Mouse (Mus musculus): ENCODE measurements at regions not wholly inside any gene's neighbourhood (a gene's known extent, or its start where the extent isn't known, plus 50 kb on each side); places are given as distances from the start of the nearest gene placed in this dataset.
A peak's percentile ranks its signal among the peaks of the same experiment; 100 is the strongest.

- no peaks in the 10 kb centered on the region for H3K4me1 ChIP-seq (ENCODE audit: control insufficient read depth, insufficient read depth)
- no peaks in the 10 kb centered on the region for H3K27me3 ChIP-seq (ENCODE audit: control insufficient read depth, insufficient read depth, low read length)
- no peak overlapping the region for H3K27ac ChIP-seq (ENCODE audit: low read depth)
- H3K36me3 ChIP-seq (replicated peaks; ENCODE audit: control insufficient read depth, insufficient read depth, low read length): no peaks in the 10 kb centered on the region
- DNase-seq (ENCODE audit: low spot score): no peak
- no peak overlapping the region for H3K9ac ChIP-seq (replicated peaks; ENCODE audit: low read depth, low read length)
- TF ChIP-seq EP300 (IDR thresholded peaks at IDR 0.05; ENCODE audit: low read depth) (no peak), CTCF (IDR thresholded peaks at IDR 0.05; ENCODE audit: low read depth) (no peak)
- no peak overlapping the region for H3K4me3 ChIP-seq (ENCODE audit: low read depth, low read length)
- no peaks in the 10 kb centered on the region for H3K9me3 ChIP-seq (replicated peaks; ENCODE audit: control insufficient read depth, low read length)
- no peak for ATAC-seq (ENCODE audit: insufficient read depth, low read depth)
- WGBS: 73% methylated on average over 4 of the region's 4 CpGs
- H3K4me2 ChIP-seq (ENCODE audit: low read depth, low read length): no peak overlapping the region
Observed at GRCm38 (mm10) chr4:58631415-58631814, 77.7 kb upstream of the Lpar1 start.

- Histone ChIP-seq H3K4me2 (ENCODE audit: low read depth, low read length) (no peak overlapping the region), H3K4me3 (ENCODE audit: low read depth, low read length) (no peak overlapping the region), H3K9ac (replicated peaks; ENCODE audit: low read depth, low read length) (no peak overlapping the region), H3K27ac (ENCODE audit: low read depth) (no peak overlapping the region), H3K27me3 (ENCODE audit: control insufficient read depth, insufficient read depth, low read length) (no peaks in the 10 kb centered on the region), H3K4me1 (ENCODE audit: control insufficient read depth, insufficient read depth) (no peaks in the 10 kb centered on the region), H3K9me3 (replicated peaks; ENCODE audit: control insufficient read depth, low read length) (0 out of 2 replicates have a peak, but pooled peaks cover 4% of the 10 kb centered on the region), H3K36me3 (replicated peaks; ENCODE audit: control insufficient read depth, insufficient read depth, low read length) (no peaks in the 10 kb centered on the region)
- DNase-seq (ENCODE audit: low spot score) (no peak), ATAC-seq (ENCODE audit: insufficient read depth, low read depth) (no peak)
- WGBS: 54% methylated on average over 7 of the region's 7 CpGs
- TF ChIP-seq EP300 (IDR thresholded peaks at IDR 0.05; ENCODE audit: low read depth): no peak
- no peak for TF ChIP-seq CTCF (IDR thresholded peaks at IDR 0.05; ENCODE audit: low read depth)
Observed at GRCm38 (mm10) chr4:58627021-58627420, 73.3 kb upstream of the Lpar1 start.

GRCm38 (mm10) chr4:58624059-58624458 lies 70.4 kb upstream of the Lpar1 start:
- H3K36me3 ChIP-seq (replicated peaks; ENCODE audit: control insufficient read depth, insufficient read depth, low read length): no peaks in the 10 kb centered on the region
- no peaks in the 10 kb centered on the region for H3K4me1 ChIP-seq (ENCODE audit: control insufficient read depth, insufficient read depth)
- H3K9me3 ChIP-seq (replicated peaks; ENCODE audit: control insufficient read depth, low read length): 0 out of 2 replicates have a peak, but pooled peaks cover 4% of the 10 kb centered on the region
- DNase-seq (ENCODE audit: low spot score) (no peak), ATAC-seq (ENCODE audit: insufficient read depth, low read depth) (no peak)
- H3K27me3 ChIP-seq (ENCODE audit: control insufficient read depth, insufficient read depth, low read length): no peaks in the 10 kb centered on the region
- TF ChIP-seq CTCF (IDR thresholded peaks at IDR 0.05; ENCODE audit: low read depth) (0 out of 2 replicates have a peak, but pooled peaks have one; percentile 3), EP300 (IDR thresholded peaks at IDR 0.05; ENCODE audit: low read depth) (no peak)
- no peak overlapping the region for H3K4me2 ChIP-seq (ENCODE audit: low read depth, low read length)
- no peak overlapping the region for H3K27ac ChIP-seq (ENCODE audit: low read depth)
- H3K9ac ChIP-seq (replicated peaks; ENCODE audit: low read depth, low read length): no peak overlapping the region
- WGBS: 77% methylated on average over 3 of the region's 3 CpGs
- no peak overlapping the region for H3K4me3 ChIP-seq (ENCODE audit: low read depth, low read length)

- 82% methylated on average over 3 of the region's 3 CpGs for WGBS
- DNase-seq (ENCODE audit: low spot score) (no peak), ATAC-seq (ENCODE audit: insufficient read depth, low read depth) (no peak)
- Histone ChIP-seq H3K4me3 (ENCODE audit: low read depth, low read length) (no peak overlapping the region), H3K36me3 (replicated peaks; ENCODE audit: control insufficient read depth, insufficient read depth, low read length) (no peaks in the 10 kb centered on the region), H3K27me3 (ENCODE audit: control insufficient read depth, insufficient read depth, low read length) (no peaks in the 10 kb centered on the region), H3K27ac (ENCODE audit: low read depth) (no peak overlapping the region), H3K9ac (replicated peaks; ENCODE audit: low read depth, low read length) (no peak overlapping the region), H3K4me1 (ENCODE audit: control insufficient read depth, insufficient read depth) (no peaks in the 10 kb centered on the region), H3K4me2 (ENCODE audit: low read depth, low read length) (no peak overlapping the region), H3K9me3 (replicated peaks; ENCODE audit: control insufficient read depth, low read length) (0 out of 2 replicates have a peak, but pooled peaks cover 4% of the 10 kb centered on the region)
- no peak for TF ChIP-seq CTCF (IDR thresholded peaks at IDR 0.05; ENCODE audit: low read depth)
- TF ChIP-seq EP300 (IDR thresholded peaks at IDR 0.05; ENCODE audit: low read depth): no peak
Observed at GRCm38 (mm10) chr4:58620641-58621040, 66.9 kb upstream of the Lpar1 start.

GRCm38 (mm10) chr4:58617261-58617660 lies 63.6 kb upstream of the Lpar1 start:
- no peaks in the 10 kb centered on the region for H3K36me3 ChIP-seq (replicated peaks; ENCODE audit: control insufficient read depth, insufficient read depth, low read length)
- H3K4me2 ChIP-seq (ENCODE audit: low read depth, low read length): no peak overlapping the region
- ATAC-seq (ENCODE audit: insufficient read depth, low read depth): peak; percentile 30; the same call in 1 of the 2 replicates
- H3K9ac ChIP-seq (replicated peaks; ENCODE audit: low read depth, low read length): no peak overlapping the region
- H3K9me3 ChIP-seq (replicated peaks; ENCODE audit: control insufficient read depth, low read length): no peaks in the 10 kb centered on the region
- no peaks in the 10 kb centered on the region for H3K4me1 ChIP-seq (ENCODE audit: control insufficient read depth, insufficient read depth)
- no peaks in the 10 kb centered on the region for H3K27me3 ChIP-seq (ENCODE audit: control insufficient read depth, insufficient read depth, low read length)
- no peak overlapping the region for H3K4me3 ChIP-seq (ENCODE audit: low read depth, low read length)
- TF ChIP-seq CTCF (IDR thresholded peaks at IDR 0.05; ENCODE audit: low read depth): no peak
- no peak for TF ChIP-seq EP300 (IDR thresholded peaks at IDR 0.05; ENCODE audit: low read depth)
- H3K27ac ChIP-seq (ENCODE audit: low read depth): no peak overlapping the region
- peak; percentile 40 for DNase-seq (ENCODE audit: low spot score)
- WGBS: 64% methylated on average over 3 of the region's 3 CpGs

- H3K4me3 ChIP-seq (ENCODE audit: low read depth, low read length): no peak overlapping the region
- WGBS: 44% methylated on average over 6 of the region's 6 CpGs
- 0 out of 2 replicates have a peak, but pooled peaks cover under 1% of the 10 kb centered on the region for H3K9me3 ChIP-seq (replicated peaks; ENCODE audit: control insufficient read depth, low read length)
- no peak overlapping the region for H3K4me2 ChIP-seq (ENCODE audit: low read depth, low read length)
- no peak overlapping the region for H3K27ac ChIP-seq (ENCODE audit: low read depth)
- no peak for DNase-seq (ENCODE audit: low spot score)
- no peak overlapping the region for H3K9ac ChIP-seq (replicated peaks; ENCODE audit: low read depth, low read length)
- H3K27me3 ChIP-seq (ENCODE audit: control insufficient read depth, insufficient read depth, low read length): no peaks in the 10 kb centered on the region
- ATAC-seq (ENCODE audit: insufficient read depth, low read depth): no peak
- no peaks in the 10 kb centered on the region for H3K4me1 ChIP-seq (ENCODE audit: control insufficient read depth, insufficient read depth)
- TF ChIP-seq EP300 (IDR thresholded peaks at IDR 0.05; ENCODE audit: low read depth) (no peak), CTCF (IDR thresholded peaks at IDR 0.05; ENCODE audit: low read depth) (no peak)
- H3K36me3 ChIP-seq (replicated peaks; ENCODE audit: control insufficient read depth, insufficient read depth, low read length): no peaks in the 10 kb centered on the region
Observed at GRCm38 (mm10) chr4:58613536-58613935, 59.8 kb upstream of the Lpar1 start.
